Mouse (Mus musculus) activated CD4-positive, CD25-positive, alpha-beta regulatory T cell (primary cell): ENCODE measurements around the gene Sike1. TPM values are rescaled to one million over a fixed set of nuclear protein-coding genes. Genes with fewer than 3 reads are reported as not detected.

ENCODE experiments used
- polyA plus RNA-seq, 2 experiments: library from polyadenylated mRNA; unstranded; fragments of 100-300 nt; shearing (Covaris generic); gene quantifications; one replicate each; pipeline ENCODE4 v1.2.1; 2017

Gene Sike1
- polyA plus RNA-seq, result 100 to 1,000 TPM in 1 of 2 experiments, 10 to 100 TPM in 1; 92.0 to 103 TPM

GRCm38 (mm10) chr3:102995605-102996321 is at the start of gene Sike1:
Gene Sike1, plus strand, starts transcription at chr3:102995708.

GRCm38 (mm10) chr3:102964033-102964432 is 31.5 kb upstream of the Sike1 start, which contains the start of gene Nr1h5:
Gene Nr1h5, minus strand, starts transcription at chr3:102964133.

GRCm38 (mm10) chr3:103020249-103020942 is 24.9 kb downstream of the Sike1 start, which contains the start of gene Csde1:
Gene Csde1, plus strand, starts transcription at chr3:103020426.

Other genes with a start within 250 kb of the Sike1 start
- gene Tshb, start 213.0 kb upstream of the Sike1 start, polyA plus RNA-seq, result under 1 TPM in 1 of 2 experiments, not detected in 1; 0.64 TPM
- not detected for gene Sycp1, start 59.6 kb upstream of the Sike1 start, polyA plus RNA-seq
- gene Nr1h5, start 31.6 kb upstream of the Sike1 start, polyA plus RNA-seq, result not detected
- 100 to 1,000 TPM; 260 to 291 TPM for gene Csde1, start 24.7 kb downstream of the Sike1 start, polyA plus RNA-seq
- 10 to 100 TPM; 49.3 to 53.2 TPM for gene Nras, start 62.6 kb downstream of the Sike1 start, polyA plus RNA-seq
- 10 to 100 TPM in 1 of 2 experiments, 1 to 10 TPM in 1; 2.2 to 12.5 TPM for gene Ampd1, start 78.3 kb downstream of the Sike1 start, polyA plus RNA-seq
- gene Dennd2c, start 106.9 kb downstream of the Sike1 start, polyA plus RNA-seq, result 1 to 10 TPM; 1.1 to 1.2 TPM
- 100 to 1,000 TPM; 118 to 150 TPM for gene Bcas2, start 175.9 kb downstream of the Sike1 start, polyA plus RNA-seq